Mouse (Mus musculus) midbrain, embryonic 11.5 days (tissue): ENCODE measurements around the gene Comp. TPM values are rescaled to one million over a fixed set of nuclear protein-coding genes. Genes with fewer than 3 reads are reported as not detected.

Experiments used
- ATAC-seq: fragments of 200-750 bp; cut with Nextera tagmentation; 2 replicates; pipeline ENCODE4 v1.8.0; 2017; ENCODE audit warnings: moderate TSS enrichment, moderate library complexity; ENCODE audit not compliant: low FRiP score
- DNase-seq: peaks from one replicate; pipeline ENCODE4 v3.0.0; 2015; ENCODE audit warnings: low spot score; ENCODE audit errors: missing footprints
- H3K27ac ChIP-seq: fragments of 300-500 bp; sonication (generic); 2 replicates; pipeline ENCODE4 v1.5.1; 2014; ENCODE audit warnings: low read depth, low read length
- H3K27me3 ChIP-seq: fragments of 300-500 bp; sonication (generic); 2 replicates; pipeline ENCODE4 v1.6.1; 2014; ENCODE audit warnings: mild to moderate bottlenecking, low read length, moderate library complexity, mixed read lengths; ENCODE audit not compliant: control insufficient read depth, insufficient read depth
- H3K36me3 ChIP-seq: fragments of 300-500 bp; sonication (generic); 2 replicates; pipeline ENCODE4 v1.6.1; 2014; ENCODE audit warnings: mild to moderate bottlenecking, low read length, moderate library complexity, mixed read lengths; ENCODE audit not compliant: control insufficient read depth, insufficient read depth
- H3K4me1 ChIP-seq: fragments of 300-500 bp; sonication (generic); 2 replicates; pipeline ENCODE4 v1.6.1; 2014; ENCODE audit warnings: low read length; ENCODE audit not compliant: control insufficient read depth, insufficient read depth
- H3K4me2 ChIP-seq: fragments of 300-500 bp; sonication (generic); 2 replicates; pipeline ENCODE4 v1.6.1; 2014; ENCODE audit warnings: mild to moderate bottlenecking, moderate library complexity
- H3K4me3 ChIP-seq: fragments of 300-500 bp; sonication (generic); 2 replicates; pipeline ENCODE4 v1.5.1; 2014; ENCODE audit warnings: low read depth, low read length
- H3K9ac ChIP-seq: fragments of 300-500 bp; sonication (generic); 2 replicates; pipeline ENCODE4 v1.6.1; 2014; ENCODE audit warnings: low read length
- H3K9me3 ChIP-seq: fragments of 300-500 bp; sonication (generic); 2 replicates; pipeline ENCODE4 v1.6.1; 2016; ENCODE audit warnings: low read length; ENCODE audit not compliant: control insufficient read depth
- WGBS: fragments of 180-500 bp; shearing (Covaris S2); extraction: QIAGEN DNeasy Blood & Tissue Kit; methylation state at CpG from one replicate; pipeline ENCODE4 v1.1.7; 2014; 5-methylcytosine and 5-hydroxymethylcytosine counted together
- polyA plus RNA-seq: library from polyadenylated mRNA; unstranded; fragments of >200 nt; fragmentation: Nextera tagmentation; extraction: Ambion mirVana; gene quantifications from 2 replicates; pipeline ENCODE4 v1.2.1, GENCODE M21; 2014

Comp gene
- polyA plus RNA-seq, 1 experiment from 2014 or later: not detected

DNA sequence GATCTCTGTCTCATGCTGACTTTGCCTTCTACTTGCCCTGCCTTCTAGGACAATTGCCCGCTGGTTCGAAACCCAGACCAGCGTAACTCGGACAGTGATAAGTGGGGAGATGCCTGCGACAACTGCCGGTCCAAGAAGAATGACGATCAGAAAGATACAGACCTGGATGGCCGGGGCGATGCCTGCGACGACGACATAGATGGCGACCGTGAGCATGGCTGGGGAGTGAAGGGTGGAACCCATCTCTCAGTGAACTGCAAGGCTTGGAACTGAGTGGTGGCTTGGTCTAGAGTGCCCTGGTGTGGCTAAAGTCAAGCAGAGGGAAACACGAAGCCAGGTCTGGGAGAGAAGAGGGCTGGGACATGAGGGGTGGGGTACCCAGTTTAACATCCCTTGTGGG, 3.7 kb downstream of the Comp start:
- Histone ChIP-seq H3K4me1 (peaks cover 8% of the 10 kb centered on the region), H3K4me2 (no peak overlapping the region), H3K27me3 (peaks cover 63% of the 10 kb centered on the region), H3K36me3 (no peaks in the 10 kb centered on the region), H3K27ac (no peak overlapping the region), H3K9ac (no peak overlapping the region), H3K9me3 (no peaks in the 10 kb centered on the region), H3K4me3 (no peak overlapping the region)
- ATAC-seq (no peak), DNase-seq (no peak)
- 14% methylated on average over 15 of the region's 15 CpGs for WGBS

- WGBS: 93% methylated on average over 12 of the region's 12 CpGs
- Histone ChIP-seq H3K36me3 (no peaks in the 10 kb centered on the region), H3K4me2 (no peak overlapping the region), H3K27me3 (peaks cover 33% of the 10 kb centered on the region), H3K27ac (no peak overlapping the region), H3K9ac (no peak overlapping the region), H3K4me3 (no peak overlapping the region), H3K4me1 (no peaks in the 10 kb centered on the region; the same call in 1 of the 2 replicates), H3K9me3 (no peaks in the 10 kb centered on the region)
- DNase-seq (no peak), ATAC-seq (no peak)
Measured at GRCm38 (mm10) chr8:70380069-70380468, 6.7 kb downstream of the Comp start.

GRCm38 (mm10) chr8:70383287-70383686, 9.9 kb downstream of the Comp start:
- H3K4me2 ChIP-seq: no peak overlapping the region
- no peaks in the 10 kb centered on the region for H3K9me3 ChIP-seq
- peak; percentile 68; the same call in 1 of the 2 replicates for ATAC-seq

DNA sequence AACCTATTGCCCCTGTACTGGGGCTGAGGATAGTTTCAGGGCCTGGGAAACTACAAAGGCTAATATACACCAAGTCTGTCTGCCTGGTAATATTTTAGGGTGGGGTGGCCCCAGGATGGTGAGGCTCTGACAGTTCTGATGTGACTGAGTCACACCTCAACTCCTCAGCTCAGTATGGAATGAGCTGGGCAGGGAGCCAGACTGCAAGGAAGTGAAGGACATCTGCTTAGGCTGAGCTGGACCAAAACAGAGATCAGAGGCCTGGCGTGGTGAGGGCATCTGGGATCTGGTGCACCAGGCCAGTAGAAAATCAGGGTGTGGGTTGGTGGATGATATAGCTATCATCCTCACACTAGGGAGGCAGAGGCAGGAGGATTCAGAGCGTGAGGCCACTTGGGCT, 16.3 kb downstream of the Comp start:
- Histone ChIP-seq H3K9me3 (no peaks in the 10 kb centered on the region), H3K9ac (no peak overlapping the region), H3K4me3 (no peak overlapping the region), H3K4me1 (no peaks in the 10 kb centered on the region), H3K36me3 (0 out of 2 replicates have a peak, but pooled peaks cover 2% of the 10 kb centered on the region), H3K27me3 (no peaks in the 10 kb centered on the region), H3K4me2 (no peak overlapping the region), H3K27ac (no peak overlapping the region)
- 84% methylated on average over 2 of the region's 2 CpGs for WGBS
- DNase-seq: no peak
- no peak for ATAC-seq

More at GRCm38 (mm10) chr8:70383287-70383686, 9.9 kb downstream of the Comp start:
- no peak overlapping the region for H3K4me3 ChIP-seq
- peaks cover 1% of the 10 kb centered on the region; the same call in 1 of the 2 replicates for H3K27me3 ChIP-seq
- peak; percentile 89 for DNase-seq
- H3K36me3 ChIP-seq: 0 out of 2 replicates have a peak, but pooled peaks cover 2% of the 10 kb centered on the region
- no peak overlapping the region for H3K9ac ChIP-seq
- no peaks in the 10 kb centered on the region for H3K4me1 ChIP-seq
- whole genome bisulfite sequencing: 61% methylated on average over 3 of the region's 3 CpGs
- no peak overlapping the region for H3K27ac ChIP-seq

- DNase-seq (no peak), ATAC-seq (no peak)
- no peaks in the 10 kb centered on the region for H3K9me3 ChIP-seq
- H3K4me1 ChIP-seq: no peaks in the 10 kb centered on the region
- no peak overlapping the region for H3K4me3 ChIP-seq
- H3K9ac ChIP-seq: no peak overlapping the region
- no peak overlapping the region for H3K27ac ChIP-seq
- 77% methylated on average over 5 of the region's 5 CpGs for WGBS
- H3K36me3 ChIP-seq: no peaks in the 10 kb centered on the region
- H3K27me3 ChIP-seq: no peaks in the 10 kb centered on the region
- no peak overlapping the region for H3K4me2 ChIP-seq
Measured at GRCm38 (mm10) chr8:70393087-70393486, 19.7 kb downstream of the Comp start.

GRCm38 (mm10) chr8:70394269-70394998, 21.1 kb downstream of the Comp start:
- H3K27me3 ChIP-seq: no peaks in the 10 kb centered on the region
- H3K9ac ChIP-seq: no peak overlapping the region
- no peak overlapping the region for H3K4me2 ChIP-seq
- no peaks in the 10 kb centered on the region for H3K4me1 ChIP-seq
- H3K27ac ChIP-seq: no peak overlapping the region
- ATAC-seq (no peak), DNase-seq (no peak)
- no peaks in the 10 kb centered on the region for H3K36me3 ChIP-seq
- no peak overlapping the region for H3K4me3 ChIP-seq
- no peaks in the 10 kb centered on the region for H3K9me3 ChIP-seq
- WGBS: 84% methylated on average over 8 of the region's 8 CpGs

DNA sequence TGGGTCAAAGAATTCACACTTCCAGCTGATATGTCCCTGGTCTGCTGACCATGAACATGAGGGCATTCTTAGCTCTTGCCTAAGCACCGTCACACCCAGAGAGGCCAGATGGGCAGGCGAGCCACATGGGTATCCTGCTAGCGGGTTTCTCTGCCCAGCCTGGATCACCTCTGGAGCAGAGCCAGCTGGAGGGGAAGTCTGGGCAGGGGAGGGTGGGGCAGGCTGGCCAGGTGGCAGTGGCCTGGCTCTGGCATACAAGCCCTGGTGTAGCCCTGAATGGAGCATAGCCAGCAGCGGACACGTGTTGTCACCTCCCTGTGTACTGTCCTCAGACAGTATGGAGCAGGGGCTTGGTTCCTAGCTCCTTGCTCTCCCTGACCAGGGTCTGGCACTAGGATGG, 22.3 kb downstream of the Comp start:
- Histone ChIP-seq H3K9ac (no peak overlapping the region), H3K4me2 (no peak overlapping the region), H3K27me3 (no peaks in the 10 kb centered on the region), H3K27ac (no peak overlapping the region), H3K9me3 (no peaks in the 10 kb centered on the region), H3K4me3 (no peak overlapping the region), H3K36me3 (no peaks in the 10 kb centered on the region), H3K4me1 (no peaks in the 10 kb centered on the region)
- DNase-seq (no peak), ATAC-seq (no peak)
- 89% methylated on average over 5 of the region's 5 CpGs for WGBS

GRCm38 (mm10) chr8:70396184-70396583, 22.8 kb downstream of the Comp start:
- no peak for DNase-seq
- no peaks in the 10 kb centered on the region for H3K27me3 ChIP-seq
- H3K4me3 ChIP-seq: no peak overlapping the region
- no peak overlapping the region for H3K4me2 ChIP-seq
- H3K9me3 ChIP-seq: no peaks in the 10 kb centered on the region
- no peak for ATAC-seq
- no peaks in the 10 kb centered on the region for H3K4me1 ChIP-seq
- H3K9ac ChIP-seq: no peak overlapping the region
- 85% methylated on average over 5 of the region's 5 CpGs for WGBS
- no peak overlapping the region for H3K27ac ChIP-seq
- no peaks in the 10 kb centered on the region for H3K36me3 ChIP-seq

DNA sequence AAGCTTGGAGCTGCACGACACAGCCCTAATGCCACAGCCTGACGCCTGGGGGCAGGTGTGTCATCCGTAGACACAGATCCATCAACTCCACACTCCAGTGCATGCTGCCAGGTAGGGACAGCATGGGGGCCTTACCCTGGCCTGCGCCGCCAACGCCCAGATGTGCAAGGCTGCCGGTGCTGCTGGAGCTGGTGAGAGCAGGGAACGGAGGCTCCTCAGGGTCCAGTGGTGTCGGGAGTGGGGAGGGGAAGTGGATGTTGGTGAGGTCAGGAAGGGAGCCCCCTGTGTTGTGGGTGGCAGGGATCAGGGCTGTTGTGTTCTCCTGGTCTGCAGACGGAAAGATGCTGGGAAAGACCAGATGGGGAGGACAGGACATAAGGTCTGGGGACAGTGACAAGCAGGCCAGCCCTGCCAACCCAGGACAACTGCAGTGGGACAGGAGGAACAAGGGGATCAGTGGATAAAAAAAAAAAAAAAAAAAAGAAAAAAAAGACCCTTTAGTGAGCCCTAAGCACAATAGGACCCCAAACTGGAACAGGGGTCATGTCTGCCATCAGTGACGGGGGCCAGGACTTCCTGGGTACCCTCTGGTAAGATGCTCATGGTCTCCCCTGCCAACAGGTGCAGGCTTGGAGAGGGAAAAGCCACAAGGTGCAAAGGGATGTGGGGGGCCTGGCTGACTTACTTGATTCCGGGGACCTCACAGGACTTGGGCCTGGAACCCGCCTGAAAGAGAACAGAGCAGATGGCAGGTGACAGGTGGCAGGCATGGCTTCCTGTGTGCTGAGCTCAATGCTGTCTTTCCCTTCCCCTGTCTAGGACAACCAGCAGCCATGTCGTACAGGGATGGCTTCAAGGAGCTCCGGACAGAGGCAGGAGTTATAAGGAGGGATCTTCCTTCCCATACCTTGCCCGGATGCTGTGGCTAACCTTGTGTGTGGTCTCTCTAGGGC, 24.5 kb downstream of the Comp start:
- 91% methylated on average over 16 of the region's 16 CpGs for WGBS
- ATAC-seq (no peak), DNase-seq (no peak)
- no peak overlapping the region for H3K27ac ChIP-seq
- no peaks in the 10 kb centered on the region for H3K4me1 ChIP-seq
- H3K4me2 ChIP-seq: no peak overlapping the region
- H3K27me3 ChIP-seq: no peaks in the 10 kb centered on the region
- H3K9me3 ChIP-seq: no peaks in the 10 kb centered on the region
- no peak overlapping the region for H3K4me3 ChIP-seq
- no peak overlapping the region for H3K9ac ChIP-seq
- H3K36me3 ChIP-seq: no peaks in the 10 kb centered on the region
